Mouse (Mus musculus) granulocyte monocyte progenitor cell, adult 5-6 weeks (primary cell): ENCODE data around the gene Zdhhc9. TPM values are rescaled to one million over a fixed set of nuclear protein-coding genes. Genes with fewer than 3 reads are reported as not detected.

ENCODE experiments used
- ATAC-seq: replicated peaks from 2 replicates; pipeline ENCODE4 v1.8.0; 2016; ENCODE audit warnings: mild to moderate bottlenecking, moderate TSS enrichment, inconsistent platforms; ENCODE audit not compliant: poor library complexity, severe bottlenecking
- total RNA-seq, 2 experiments: library from RNA; stranded (forward) in 1 of 2; stranded (reverse) in 1 of 2; fragments of 200-712, 200-1000 nt in 1 of 2; fragments of >200 nt in 1 of 2; fragmentation: Nextera tagmentation in 1 of 2; gene quantifications; 2 replicates each; pipeline ENCODE4 v1.2.3; 2014 to 2017

Zdhhc9 gene
- total RNA-seq, 2 experiments from 2014 or later: 5.6 to 26.2 TPM

- ATAC-seq: no peak
Observed at GRCm38 (mm10) chrX:48136935-48137334, 71.7 kb downstream of the Zdhhc9 start.

- ATAC-seq: peak; percentile 29
Observed at GRCm38 (mm10) chrX:48129167-48129566, 79.5 kb downstream of the Zdhhc9 start.

GRCm38 (mm10) chrX:48127502-48128218 is 81.0 kb downstream of the Zdhhc9 start:
- peak; percentile 94 for ATAC-seq

GRCm38 (mm10) chrX:48126903-48127476 is 81.7 kb downstream of the Zdhhc9 start:
- no peak for ATAC-seq

GRCm38 (mm10) chrX:48124132-48125071 is 84.3 kb downstream of the Zdhhc9 start:
- ATAC-seq: peak; percentile 72

Other genes with a start within 250 kb of the Zdhhc9 start
- 1.4 and 1.7 TPM in 2 replicates for gene Apln, start 174.0 kb downstream of the Zdhhc9 start, total RNA-seq (2014; fragmentation: Nextera tagmentation)
- 0.62 and 1.6 TPM in 2 replicates for gene Apln, start 174.0 kb downstream of the Zdhhc9 start, total RNA-seq (2017)
- not detected in 2 replicates for gene Xpnpep2, start 100.2 kb downstream of the Zdhhc9 start, total RNA-seq (2014; fragmentation: Nextera tagmentation)
- gene Xpnpep2, start 100.2 kb downstream of the Zdhhc9 start, total RNA-seq (2017): not detected in 2 replicates
- gene Sash3, start 62.4 kb downstream of the Zdhhc9 start, total RNA-seq (2014; fragmentation: Nextera tagmentation): 58.7 and 63.8 TPM in 2 replicates
- 74.4 and 84.7 TPM in 2 replicates for gene Sash3, start 62.4 kb downstream of the Zdhhc9 start, total RNA-seq (2017)
- gene Utp14a, start 48.0 kb upstream of the Zdhhc9 start, total RNA-seq (2014; fragmentation: Nextera tagmentation): 39.7 and 45.3 TPM in 2 replicates
- gene Utp14a, start 48.0 kb upstream of the Zdhhc9 start, total RNA-seq (2017): 91.9 and 95.0 TPM in 2 replicates
- 15.5 and 16.6 TPM in 2 replicates for gene Bcorl1, start 132.5 kb upstream of the Zdhhc9 start, total RNA-seq (2014; fragmentation: Nextera tagmentation)
- gene Bcorl1, start 132.5 kb upstream of the Zdhhc9 start, total RNA-seq (2017): 3.0 and 9.1 TPM in 2 replicates